Mouse (Mus musculus) midbrain, embryonic 11.5 days (tissue): ENCODE measurements at regions not wholly inside any gene's neighbourhood (a gene's known extent, or its start where the extent isn't known, plus 50 kb on each side); places are given as distances from the start of the nearest gene placed in this dataset.

Experiments
- ATAC-seq: fragments of 200-750 bp; cut with Nextera tagmentation; 2 replicates; pipeline ENCODE4 v1.8.0; 2017; ENCODE audit warnings: moderate TSS enrichment, moderate library complexity; ENCODE audit not compliant: low FRiP score
- DNase-seq: peaks from one replicate; pipeline ENCODE4 v3.0.0; 2015; ENCODE audit warnings: low spot score; ENCODE audit errors: missing footprints
- H3K27ac ChIP-seq: fragments of 300-500 bp; sonication (generic); 2 replicates; pipeline ENCODE4 v1.5.1; 2014; ENCODE audit warnings: low read depth, low read length
- H3K27me3 ChIP-seq: fragments of 300-500 bp; sonication (generic); 2 replicates; pipeline ENCODE4 v1.6.1; 2014; ENCODE audit warnings: mild to moderate bottlenecking, low read length, moderate library complexity, mixed read lengths; ENCODE audit not compliant: control insufficient read depth, insufficient read depth
- H3K36me3 ChIP-seq: fragments of 300-500 bp; sonication (generic); 2 replicates; pipeline ENCODE4 v1.6.1; 2014; ENCODE audit warnings: mild to moderate bottlenecking, low read length, moderate library complexity, mixed read lengths; ENCODE audit not compliant: control insufficient read depth, insufficient read depth
- H3K4me1 ChIP-seq: fragments of 300-500 bp; sonication (generic); 2 replicates; pipeline ENCODE4 v1.6.1; 2014; ENCODE audit warnings: low read length; ENCODE audit not compliant: control insufficient read depth, insufficient read depth
- H3K4me2 ChIP-seq: fragments of 300-500 bp; sonication (generic); 2 replicates; pipeline ENCODE4 v1.6.1; 2014; ENCODE audit warnings: mild to moderate bottlenecking, moderate library complexity
- H3K4me3 ChIP-seq: fragments of 300-500 bp; sonication (generic); 2 replicates; pipeline ENCODE4 v1.5.1; 2014; ENCODE audit warnings: low read depth, low read length
- H3K9ac ChIP-seq: fragments of 300-500 bp; sonication (generic); 2 replicates; pipeline ENCODE4 v1.6.1; 2014; ENCODE audit warnings: low read length
- H3K9me3 ChIP-seq: fragments of 300-500 bp; sonication (generic); 2 replicates; pipeline ENCODE4 v1.6.1; 2016; ENCODE audit warnings: low read length; ENCODE audit not compliant: control insufficient read depth
- WGBS: fragments of 180-500 bp; shearing (Covaris S2); extraction: QIAGEN DNeasy Blood & Tissue Kit; methylation state at CpG from one replicate; pipeline ENCODE4 v1.1.7; 2014; 5-methylcytosine and 5-hydroxymethylcytosine counted together

DNA sequence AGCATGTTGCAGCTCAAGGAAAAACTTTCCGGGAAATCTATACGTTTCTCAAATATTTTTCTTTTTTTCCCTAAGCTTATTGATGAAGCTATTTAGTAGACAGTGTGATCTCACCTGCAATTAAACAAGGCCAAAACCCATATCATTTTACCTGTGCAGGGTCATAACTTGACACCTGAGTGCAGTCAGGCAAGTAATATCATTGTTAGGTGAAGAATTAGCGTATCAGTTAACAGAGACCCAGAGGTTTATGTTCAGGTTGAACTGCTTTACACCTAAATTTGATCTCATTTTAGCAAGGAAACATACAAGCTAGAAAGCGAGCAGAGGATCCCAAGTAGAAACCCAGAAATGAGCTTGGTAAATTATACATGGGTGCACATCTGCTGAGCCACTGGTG lies 178.6 kb upstream of the Hcn1 start:
- no peak overlapping the region for H3K4me3 ChIP-seq
- H3K27me3 ChIP-seq = no peaks in the 10 kb centered on the region
- WGBS = 94% methylated on average over 4 of the region's 4 CpGs
- H3K36me3 ChIP-seq = no peaks in the 10 kb centered on the region
- H3K9ac ChIP-seq = no peak overlapping the region
- no peaks in the 10 kb centered on the region for H3K9me3 ChIP-seq
- no peak overlapping the region for H3K4me2 ChIP-seq
- H3K27ac ChIP-seq = no peak overlapping the region
- no peaks in the 10 kb centered on the region for H3K4me1 ChIP-seq
- DNase-seq (no peak), ATAC-seq (no peak)

DNA sequence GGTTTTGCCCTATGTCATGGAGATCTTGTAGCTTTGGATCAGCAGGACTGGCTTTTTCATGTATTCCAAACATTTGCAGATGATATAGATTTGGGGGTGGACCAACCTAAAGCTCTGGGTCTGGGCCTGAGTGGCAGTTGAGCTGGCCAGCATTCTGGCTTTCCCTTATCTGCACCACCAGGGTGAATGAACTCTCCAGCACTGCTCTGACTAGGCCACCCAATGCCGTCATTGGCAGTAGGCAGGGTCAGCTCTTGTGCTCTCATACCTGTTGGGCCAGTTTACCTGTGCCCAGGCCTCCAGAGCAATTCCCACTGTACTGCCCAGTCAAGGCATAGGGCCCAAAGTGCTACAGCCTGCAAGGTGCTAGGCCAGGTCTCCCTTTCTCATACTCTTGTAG lies 177.1 kb upstream of the Hcn1 start:
- no peak for ATAC-seq
- H3K9me3 ChIP-seq = no peaks in the 10 kb centered on the region
- H3K4me3 ChIP-seq = no peak overlapping the region
- DNase-seq = no peak
- H3K36me3 ChIP-seq = no peaks in the 10 kb centered on the region
- H3K4me2 ChIP-seq = no peak overlapping the region
- no peak overlapping the region for H3K9ac ChIP-seq
- H3K27ac ChIP-seq = no peak overlapping the region
- no peaks in the 10 kb centered on the region for H3K27me3 ChIP-seq
- WGBS = 90% methylated on average over 1 of the region's 1 CpGs
- no peaks in the 10 kb centered on the region for H3K4me1 ChIP-seq

DNA sequence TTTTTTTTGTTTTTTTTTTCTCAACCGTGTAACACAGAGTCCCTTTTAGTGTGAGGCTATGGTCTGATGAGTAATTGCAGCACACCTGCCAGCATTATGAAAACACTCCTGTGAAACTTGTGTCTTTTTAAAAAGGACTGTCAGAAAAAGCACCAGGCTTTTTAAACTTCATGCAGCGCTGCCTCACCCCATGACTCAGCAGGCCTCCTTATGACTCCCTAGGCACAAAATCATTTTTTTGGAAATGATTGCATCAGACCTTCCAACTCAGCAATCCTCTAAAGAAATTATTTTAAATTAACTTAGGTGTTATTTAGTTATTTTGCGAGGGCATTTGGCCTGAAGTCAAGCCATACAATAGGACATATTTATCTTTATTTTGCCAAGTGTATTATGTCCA lies 134.7 kb upstream of the Hcn1 start:
- no peak overlapping the region for H3K9ac ChIP-seq
- WGBS = 82% methylated on average over 3 of the region's 3 CpGs

DNA sequence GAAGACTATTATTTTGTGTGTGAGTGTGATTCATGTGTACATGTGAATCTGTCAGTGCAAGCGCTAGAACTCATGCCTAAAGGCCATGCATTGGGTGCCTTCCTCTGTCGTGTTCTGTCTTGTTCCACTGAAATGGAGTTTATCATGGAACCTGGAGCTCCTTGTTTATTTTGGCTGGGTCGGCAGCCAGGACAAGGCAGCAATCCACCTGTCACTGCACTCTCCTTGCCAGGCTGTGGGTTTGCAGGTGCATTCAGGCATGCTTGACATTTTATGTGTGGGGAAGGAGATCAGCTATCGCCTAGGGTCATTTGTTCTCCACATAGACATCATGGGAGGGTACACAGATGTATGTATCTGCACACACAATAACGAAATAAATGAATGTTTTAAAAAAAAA lies 129.4 kb upstream of the Hcn1 start:
- DNase-seq (no peak), ATAC-seq (no peak)
- Histone ChIP-seq H3K4me1 (no peaks in the 10 kb centered on the region), H3K27ac (no peak overlapping the region), H3K4me3 (no peak overlapping the region), H3K27me3 (no peaks in the 10 kb centered on the region), H3K36me3 (no peaks in the 10 kb centered on the region), H3K9ac (no peak overlapping the region), H3K9me3 (no peaks in the 10 kb centered on the region), H3K4me2 (no peak overlapping the region)
- WGBS = 87% methylated on average over 5 of the region's 5 CpGs

More for the DNA sequence above, 134.7 kb upstream of the Hcn1 start:
- H3K4me1 ChIP-seq = no peaks in the 10 kb centered on the region
- no peaks in the 10 kb centered on the region for H3K9me3 ChIP-seq
- no peak for ATAC-seq
- H3K27ac ChIP-seq = no peak overlapping the region
- H3K4me3 ChIP-seq = no peak overlapping the region
- H3K27me3 ChIP-seq = no peaks in the 10 kb centered on the region
- H3K36me3 ChIP-seq = no peaks in the 10 kb centered on the region
- H3K4me2 ChIP-seq = no peak overlapping the region
- no peak for DNase-seq

DNA sequence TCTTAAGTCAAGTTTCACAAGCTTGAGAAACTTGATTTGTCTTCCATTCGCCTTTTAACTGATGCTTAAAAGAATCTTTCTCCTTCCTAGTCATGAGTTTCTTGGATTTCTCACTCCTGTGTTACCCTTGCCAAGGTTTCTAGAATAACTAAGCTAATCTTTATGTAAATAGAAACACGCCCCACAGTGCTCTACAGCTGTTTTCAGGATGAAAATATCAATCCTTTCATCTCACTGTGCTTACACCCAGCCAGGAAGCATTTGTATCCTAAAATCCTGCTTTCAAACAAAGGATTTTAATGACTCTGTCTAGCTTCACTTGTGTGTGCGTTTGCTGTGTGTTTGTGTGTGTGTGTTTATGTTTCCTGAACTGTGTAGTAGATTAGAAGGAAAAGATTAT lies 119.5 kb upstream of the Hcn1 start:
- WGBS = 64% methylated on average over 3 of the region's 3 CpGs
- DNase-seq (no peak), ATAC-seq (no peak)
- no peaks in the 10 kb centered on the region for H3K27me3 ChIP-seq
- no peak overlapping the region for H3K4me3 ChIP-seq
- no peak overlapping the region for H3K4me2 ChIP-seq
- no peak overlapping the region for H3K9ac ChIP-seq
- no peaks in the 10 kb centered on the region for H3K4me1 ChIP-seq
- no peak overlapping the region for H3K27ac ChIP-seq
- H3K9me3 ChIP-seq = no peaks in the 10 kb centered on the region
- no peaks in the 10 kb centered on the region for H3K36me3 ChIP-seq

DNA sequence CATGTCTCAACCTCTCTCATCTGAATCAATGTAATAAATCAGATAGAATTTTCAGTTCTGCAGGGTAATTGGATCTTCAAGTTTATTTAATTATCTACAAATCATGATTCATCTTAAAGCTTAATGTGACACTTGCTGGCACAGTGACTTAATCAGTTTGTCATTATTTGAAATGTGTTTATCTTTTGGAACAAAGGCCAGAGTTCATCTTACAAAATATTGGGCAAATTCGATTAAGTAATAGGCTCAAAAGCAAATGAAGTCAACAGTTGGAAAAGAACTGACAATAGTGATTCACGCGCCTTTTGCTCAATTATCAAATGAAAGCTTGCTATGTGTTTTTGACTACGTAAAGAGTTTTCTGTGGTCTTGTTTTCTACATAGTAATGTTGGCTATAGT lies 93.4 kb upstream of the Hcn1 start:
- H3K4me1 ChIP-seq = no peaks in the 10 kb centered on the region
- no peaks in the 10 kb centered on the region for H3K36me3 ChIP-seq
- no peaks in the 10 kb centered on the region for H3K27me3 ChIP-seq
- 89% methylated on average over 4 of the region's 4 CpGs for WGBS
- H3K27ac ChIP-seq = no peak overlapping the region
- H3K9ac ChIP-seq = no peak overlapping the region
- no peak overlapping the region for H3K4me2 ChIP-seq
- no peak overlapping the region for H3K4me3 ChIP-seq
- H3K9me3 ChIP-seq = no peaks in the 10 kb centered on the region
- no peak for ATAC-seq
- no peak for DNase-seq

DNA sequence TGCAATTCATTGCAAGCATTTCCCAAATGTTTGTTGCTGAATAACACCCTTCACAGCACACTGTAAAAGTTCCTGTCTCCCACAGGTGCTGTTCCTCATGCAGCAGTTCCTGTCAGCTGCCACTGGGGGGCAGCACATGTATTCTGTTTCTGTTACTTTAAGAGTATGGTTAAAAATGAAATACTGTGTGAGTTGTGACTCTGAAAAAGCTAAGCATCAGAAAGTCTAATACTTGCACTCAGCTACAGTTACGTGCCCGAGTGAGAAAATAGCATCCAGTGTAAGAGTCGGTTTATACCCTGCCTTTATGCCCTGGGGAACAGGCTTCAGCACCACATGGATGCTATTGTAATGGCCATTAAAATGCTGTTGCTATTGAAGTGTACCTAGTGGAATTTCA lies 52.0 kb upstream of the Hcn1 start:
- no peaks in the 10 kb centered on the region for H3K27me3 ChIP-seq
- no peak overlapping the region for H3K4me2 ChIP-seq
- DNase-seq (peak; percentile 84), ATAC-seq (0 out of 2 replicates have a peak, but pooled peaks have one; percentile 50)
- H3K4me1 ChIP-seq = no peaks in the 10 kb centered on the region
- no peak overlapping the region for H3K9ac ChIP-seq
- no peak overlapping the region for H3K4me3 ChIP-seq
- WGBS = 45% methylated on average over 3 of the region's 3 CpGs
- no peak overlapping the region for H3K27ac ChIP-seq
- H3K36me3 ChIP-seq = no peaks in the 10 kb centered on the region
- H3K9me3 ChIP-seq = no peaks in the 10 kb centered on the region
